Mouse (Mus musculus): ENCODE data around the gene Zfand5.

Zfand5 gene

GRCm38 (mm10) chr19:21328951-21329350 is 56.9 kb downstream of the Zfand5 start:
- DNase-seq (ENCODE audit: low read depth, low spot score), result no peak

- DNase-seq (ENCODE audit: low read depth, low spot score), result no peak
Observed at GRCm38 (mm10) chr19:21329770-21330169, 57.7 kb downstream of the Zfand5 start.

GRCm38 (mm10) chr19:21330305-21331115 is 58.4 kb downstream of the Zfand5 start:
- no peak for DNase-seq (ENCODE audit: low read depth, low spot score)

GRCm38 (mm10) chr19:21331621-21332155 is 59.6 kb downstream of the Zfand5 start:
- no peak for DNase-seq (ENCODE audit: low read depth, low spot score)
